Mouse (Mus musculus): Measurements from ENCODE around the gene Atp10a. TPM values are rescaled to one million over a fixed set of nuclear protein-coding genes. Genes with fewer than 3 reads are reported as not detected.

Gene Atp10a
- polyA plus RNA-seq, 1 experiment: 9.9 TPM

DNA sequence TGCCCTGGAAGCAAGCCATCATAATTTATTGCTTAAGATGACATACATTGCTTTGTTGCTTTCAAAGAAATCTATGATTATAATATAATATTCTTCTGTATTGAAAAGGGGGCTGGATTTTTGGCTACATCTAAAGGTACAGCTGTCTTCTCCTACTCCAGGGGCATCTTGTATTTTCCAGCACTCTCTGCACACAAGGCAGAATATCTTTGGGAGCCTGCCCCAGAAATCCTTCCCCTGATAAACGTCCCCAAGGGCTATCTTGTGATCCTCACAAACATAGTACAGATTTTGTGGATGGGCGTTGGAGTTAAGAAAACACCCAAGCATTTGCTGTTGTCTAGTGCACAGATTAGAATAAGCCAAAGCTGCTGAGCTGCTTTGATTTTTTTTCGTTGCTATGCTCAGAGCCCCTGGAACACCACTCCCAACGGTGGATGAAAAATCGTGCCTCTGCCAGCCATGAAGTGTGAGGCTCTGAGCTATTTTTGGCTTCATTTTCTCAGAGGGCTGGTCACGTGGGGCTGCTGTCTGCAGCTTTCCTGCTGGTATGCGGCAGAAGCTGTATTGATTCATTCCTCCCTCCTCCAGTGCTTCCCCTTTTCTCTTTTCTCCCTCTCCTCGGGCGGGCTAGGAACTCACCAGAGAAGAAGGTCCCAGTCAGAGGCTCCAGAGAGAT, 187.9 kb downstream of the Atp10a start:
- H3K27me3 ChIP-seq (ENCODE audit: control insufficient read depth, insufficient read depth, low read length, poor library complexity, severe bottlenecking): no peaks in the 10 kb centered on the region
- H3K36me3 ChIP-seq (ENCODE audit: control insufficient read depth, insufficient read depth, low read length, poor library complexity, severe bottlenecking): no peaks in the 10 kb centered on the region
- TF ChIP-seq CTCF (IDR thresholded peaks at IDR 0.05; ENCODE audit: low read depth, low read length) (no peak), POLR2A (IDR thresholded peaks at IDR 0.05; ENCODE audit: insufficient read depth, low read length) (no peak), EP300 (IDR thresholded peaks at IDR 0.05; ENCODE audit: insufficient read depth, low read depth, low read length) (no peak)
- no peaks in the 10 kb centered on the region for H3K4me1 ChIP-seq (ENCODE audit: control insufficient read depth, insufficient read depth, low read length)
- H3K9ac ChIP-seq (ENCODE audit: low read depth, poor library complexity, severe bottlenecking): no peak overlapping the region
- no peak overlapping the region for H3K27ac ChIP-seq (ENCODE audit: insufficient read depth, low read length)
- H3K9me3 ChIP-seq (replicated peaks; ENCODE audit: control insufficient read depth, insufficient read depth, low read length, poor library complexity, severe bottlenecking): no peaks in the 10 kb centered on the region
- no peak overlapping the region for H3K4me3 ChIP-seq (ENCODE audit: low read depth, low read length)

DNA sequence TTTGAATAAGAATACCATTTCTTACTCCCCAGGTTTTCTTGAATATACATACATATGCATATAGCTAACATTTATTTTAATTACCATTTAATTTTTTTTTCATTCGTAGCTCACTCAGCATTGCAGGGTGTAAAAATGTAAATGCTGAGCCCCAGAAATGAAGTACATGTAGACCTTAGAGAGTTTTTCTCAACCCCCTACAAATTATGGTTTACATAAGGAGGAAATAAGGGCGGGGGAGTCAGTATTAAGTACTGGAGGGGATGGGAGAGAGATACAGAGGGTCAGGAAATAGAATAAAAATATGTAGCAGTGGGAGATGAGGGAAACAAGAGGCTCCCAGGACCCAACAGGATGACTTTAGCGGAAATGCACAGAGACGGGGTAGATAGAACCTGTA, 188.5 kb downstream of the Atp10a start:
- Histone ChIP-seq H3K4me3 (ENCODE audit: low read depth, low read length) (no peak overlapping the region), H3K27ac (ENCODE audit: insufficient read depth, low read length) (no peak overlapping the region), H3K4me1 (ENCODE audit: control insufficient read depth, insufficient read depth, low read length) (no peaks in the 10 kb centered on the region), H3K9me3 (replicated peaks; ENCODE audit: control insufficient read depth, insufficient read depth, low read length, poor library complexity, severe bottlenecking) (no peaks in the 10 kb centered on the region), H3K9ac (ENCODE audit: low read depth, poor library complexity, severe bottlenecking) (no peak overlapping the region), H3K36me3 (ENCODE audit: control insufficient read depth, insufficient read depth, low read length, poor library complexity, severe bottlenecking) (no peaks in the 10 kb centered on the region), H3K27me3 (ENCODE audit: control insufficient read depth, insufficient read depth, low read length, poor library complexity, severe bottlenecking) (no peaks in the 10 kb centered on the region)
- no peak for TF ChIP-seq EP300 (IDR thresholded peaks at IDR 0.05; ENCODE audit: insufficient read depth, low read depth, low read length)

DNA sequence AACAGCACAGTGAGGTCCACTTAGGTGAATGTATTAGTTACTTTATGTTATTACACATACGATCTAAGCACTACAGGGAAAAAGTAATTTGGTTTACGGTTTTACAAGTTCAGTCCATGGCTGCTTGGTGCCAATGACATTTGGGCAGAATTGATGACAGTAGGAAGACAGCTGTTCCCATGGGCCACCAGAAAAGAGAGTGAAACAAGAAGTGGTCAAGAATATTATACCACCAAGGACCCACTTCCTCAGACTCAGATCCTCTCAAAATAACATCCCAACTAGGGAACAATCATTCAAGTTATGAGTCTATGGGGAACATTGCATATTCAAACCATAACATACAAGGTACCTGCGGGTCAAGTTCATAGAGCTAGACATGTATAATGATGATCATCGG, 203.0 kb downstream of the Atp10a start:
- no peak for TF ChIP-seq EP300 (IDR thresholded peaks at IDR 0.05; ENCODE audit: insufficient read depth, low read depth, low read length)
- no peak for TF ChIP-seq POLR2A (IDR thresholded peaks at IDR 0.05; ENCODE audit: insufficient read depth, low read length)
- TF ChIP-seq CTCF (IDR thresholded peaks at IDR 0.05; ENCODE audit: low read depth, low read length): no peak

DNA sequence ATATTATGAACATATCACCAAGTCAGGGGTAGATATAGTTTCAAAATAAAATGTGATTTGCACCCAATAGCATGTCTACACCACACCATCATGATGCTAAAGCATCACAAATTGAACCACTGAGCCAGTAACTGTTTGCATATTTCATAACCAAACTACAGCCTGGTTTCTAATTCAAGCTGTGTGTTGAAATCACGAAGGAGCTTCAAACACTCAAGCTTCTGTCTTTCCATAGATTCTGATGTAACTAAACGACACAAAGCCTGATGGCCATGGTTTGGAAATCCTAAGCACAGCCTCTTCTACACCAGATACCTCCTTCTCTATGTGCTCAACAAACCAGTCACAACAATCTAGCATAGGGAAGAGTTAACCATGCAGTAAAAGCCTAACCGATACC, 207.2 kb downstream of the Atp10a start:
- TF ChIP-seq EP300 (IDR thresholded peaks at IDR 0.05; ENCODE audit: insufficient read depth, low read depth, low read length) (no peak), POLR2A (IDR thresholded peaks at IDR 0.05; ENCODE audit: insufficient read depth, low read length) (no peak), CTCF (IDR thresholded peaks at IDR 0.05; ENCODE audit: low read depth, low read length) (no peak)
- H3K4me3 ChIP-seq (ENCODE audit: low read depth, low read length): no peak overlapping the region
- no peaks in the 10 kb centered on the region for H3K36me3 ChIP-seq (ENCODE audit: control insufficient read depth, insufficient read depth, low read length, poor library complexity, severe bottlenecking)
- no peaks in the 10 kb centered on the region for H3K9me3 ChIP-seq (replicated peaks; ENCODE audit: control insufficient read depth, insufficient read depth, low read length, poor library complexity, severe bottlenecking)
- H3K4me1 ChIP-seq (ENCODE audit: control insufficient read depth, insufficient read depth, low read length): no peaks in the 10 kb centered on the region
- H3K27me3 ChIP-seq (ENCODE audit: control insufficient read depth, insufficient read depth, low read length, poor library complexity, severe bottlenecking): no peaks in the 10 kb centered on the region
- no peak overlapping the region for H3K27ac ChIP-seq (ENCODE audit: insufficient read depth, low read length)
- no peak overlapping the region for H3K9ac ChIP-seq (ENCODE audit: low read depth, poor library complexity, severe bottlenecking)

More for the DNA sequence above, 203.0 kb downstream of the Atp10a start:
- Histone ChIP-seq H3K27me3 (ENCODE audit: control insufficient read depth, insufficient read depth, low read length, poor library complexity, severe bottlenecking) (no peaks in the 10 kb centered on the region), H3K36me3 (ENCODE audit: control insufficient read depth, insufficient read depth, low read length, poor library complexity, severe bottlenecking) (no peaks in the 10 kb centered on the region), H3K27ac (ENCODE audit: insufficient read depth, low read length) (no peak overlapping the region), H3K4me1 (ENCODE audit: control insufficient read depth, insufficient read depth, low read length) (no peaks in the 10 kb centered on the region), H3K9ac (ENCODE audit: low read depth, poor library complexity, severe bottlenecking) (no peak overlapping the region), H3K9me3 (replicated peaks; ENCODE audit: control insufficient read depth, insufficient read depth, low read length, poor library complexity, severe bottlenecking) (no peaks in the 10 kb centered on the region), H3K4me3 (ENCODE audit: low read depth, low read length) (no peak overlapping the region)

DNA sequence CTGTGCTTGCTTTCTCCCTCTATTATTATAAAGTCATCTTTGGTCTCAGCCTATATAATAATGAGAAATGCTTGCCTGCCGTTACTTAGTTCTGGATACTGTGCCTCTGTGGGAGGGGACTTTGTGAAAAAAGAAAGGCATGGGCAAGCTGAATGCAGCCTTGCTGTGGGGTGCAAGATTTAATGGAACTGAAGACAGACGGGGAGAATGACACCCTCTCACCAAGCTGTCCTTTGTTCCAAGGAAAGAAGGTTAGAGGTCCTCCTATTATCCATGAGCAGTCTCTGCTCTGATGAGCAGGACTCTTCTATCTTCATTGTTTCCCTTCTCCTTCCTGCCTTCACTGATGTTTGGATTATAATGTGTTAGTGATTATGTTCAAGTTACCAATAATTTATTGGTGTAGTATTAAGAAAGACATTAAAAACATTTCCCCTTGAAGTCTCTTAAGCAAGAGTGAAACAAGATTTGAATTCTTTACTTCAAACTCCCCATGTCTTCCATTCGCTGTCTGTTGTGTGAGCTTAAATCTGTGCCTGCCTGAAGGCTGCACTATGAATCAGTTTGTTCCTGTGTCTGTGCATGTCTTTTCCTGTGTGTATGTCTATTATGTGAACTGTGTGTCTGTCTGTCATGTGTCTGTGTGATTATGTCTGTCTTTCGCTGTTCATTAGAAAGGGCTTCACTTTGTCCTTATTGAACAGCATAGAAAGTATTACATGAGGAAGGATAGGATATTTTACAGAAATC, 211.1 kb downstream of the Atp10a start:
- no peaks in the 10 kb centered on the region for H3K27me3 ChIP-seq (ENCODE audit: control insufficient read depth, insufficient read depth, low read length, poor library complexity, severe bottlenecking)
- no peaks in the 10 kb centered on the region for H3K4me1 ChIP-seq (ENCODE audit: control insufficient read depth, insufficient read depth, low read length)
- H3K9ac ChIP-seq (ENCODE audit: low read depth, poor library complexity, severe bottlenecking): no peak overlapping the region
- TF ChIP-seq CTCF (IDR thresholded peaks at IDR 0.05; ENCODE audit: low read depth, low read length) (no peak), EP300 (IDR thresholded peaks at IDR 0.05; ENCODE audit: insufficient read depth, low read depth, low read length) (no peak), POLR2A (IDR thresholded peaks at IDR 0.05; ENCODE audit: insufficient read depth, low read length) (no peak)
- no peaks in the 10 kb centered on the region for H3K36me3 ChIP-seq (ENCODE audit: control insufficient read depth, insufficient read depth, low read length, poor library complexity, severe bottlenecking)
- no peak overlapping the region for H3K4me3 ChIP-seq (ENCODE audit: low read depth, low read length)
- H3K27ac ChIP-seq (ENCODE audit: insufficient read depth, low read length): no peak overlapping the region
- no peaks in the 10 kb centered on the region for H3K9me3 ChIP-seq (replicated peaks; ENCODE audit: control insufficient read depth, insufficient read depth, low read length, poor library complexity, severe bottlenecking)

DNA sequence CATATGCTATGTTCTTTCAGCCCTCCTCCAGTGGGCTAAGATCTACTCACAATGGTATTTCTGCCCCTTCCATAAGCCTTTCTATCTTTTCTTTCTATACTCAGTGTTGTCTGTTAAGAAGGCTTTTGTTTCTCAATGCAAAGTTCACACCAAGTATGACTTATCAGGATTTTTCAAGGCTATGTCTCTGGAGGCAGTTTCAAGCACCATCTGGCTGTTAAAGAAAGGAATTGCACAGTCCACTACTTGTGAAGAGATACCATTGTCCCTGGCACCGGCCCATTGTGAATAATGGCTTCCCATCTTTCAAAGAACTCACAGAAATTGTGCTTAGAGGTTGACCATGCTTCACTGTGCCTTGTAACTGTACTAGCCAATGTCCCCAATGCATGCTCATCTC, 214.7 kb downstream of the Atp10a start:
- Histone ChIP-seq H3K36me3 (ENCODE audit: control insufficient read depth, insufficient read depth, low read length, poor library complexity, severe bottlenecking) (no peaks in the 10 kb centered on the region), H3K27me3 (ENCODE audit: control insufficient read depth, insufficient read depth, low read length, poor library complexity, severe bottlenecking) (no peaks in the 10 kb centered on the region), H3K4me3 (ENCODE audit: low read depth, low read length) (no peak overlapping the region), H3K9me3 (replicated peaks; ENCODE audit: control insufficient read depth, insufficient read depth, low read length, poor library complexity, severe bottlenecking) (no peaks in the 10 kb centered on the region), H3K4me1 (ENCODE audit: control insufficient read depth, insufficient read depth, low read length) (no peaks in the 10 kb centered on the region), H3K9ac (ENCODE audit: low read depth, poor library complexity, severe bottlenecking) (no peak overlapping the region), H3K27ac (ENCODE audit: insufficient read depth, low read length) (no peak overlapping the region)
- TF ChIP-seq POLR2A (IDR thresholded peaks at IDR 0.05; ENCODE audit: insufficient read depth, low read length): no peak
- TF ChIP-seq EP300 (IDR thresholded peaks at IDR 0.05; ENCODE audit: insufficient read depth, low read depth, low read length): no peak

All from ES-Bruce4 (cell line).